Mouse (Mus musculus) kidney, postnatal 0 days (tissue): ENCODE results near the gene Bad. TPM values are rescaled to one million over a fixed set of nuclear protein-coding genes. Genes with fewer than 3 reads are reported as not detected.

ENCODE experiments used
- ATAC-seq: fragments of 200-750 bp; cut with Nextera tagmentation; replicated peaks from 2 replicates; pipeline ENCODE4 v1.8.0; 2017; ENCODE audit warnings: low read depth, moderate number of reproducible peaks, moderate TSS enrichment, moderate library complexity; ENCODE audit not compliant: low FRiP score
- DNase-seq: peaks from one replicate; pipeline ENCODE4 v3.0.0-alpha.2; 2016; ENCODE audit warnings: low spot score
- H3K27ac ChIP-seq: fragments of 300-500 bp; sonication (generic); 2 replicates; pipeline ENCODE4 v1.5.1; 2014; ENCODE audit warnings: mild to moderate bottlenecking
- H3K27me3 ChIP-seq: fragments of 300-500 bp; sonication (generic); 2 replicates; pipeline ENCODE4 v1.6.1; 2014; ENCODE audit warnings: low read length, mixed read lengths; ENCODE audit not compliant: insufficient read depth
- H3K36me3 ChIP-seq: fragments of 300-500 bp; sonication (generic); 2 replicates; pipeline ENCODE4 v1.6.1; 2014; ENCODE audit warnings: low read length, mixed read lengths; ENCODE audit not compliant: insufficient read depth
- H3K4me1 ChIP-seq: fragments of 300-500 bp; sonication (generic); replicated peaks from 2 replicates; pipeline ENCODE4 v1.6.1; 2014; ENCODE audit warnings: antibody characterized with exemption, low read length, mixed read lengths; ENCODE audit not compliant: insufficient read depth
- H3K4me2 ChIP-seq: fragments of 300-500 bp; sonication (generic); 2 replicates; pipeline ENCODE4 v1.6.1; 2014; ENCODE audit warnings: mild to moderate bottlenecking, low read length, moderate library complexity, mixed read lengths
- H3K4me3 ChIP-seq: fragments of 300-500 bp; sonication (generic); replicated peaks from 2 replicates; pipeline ENCODE4 v1.5.1; 2014; ENCODE audit warnings: low read depth, low read length
- H3K9ac ChIP-seq: fragments of 300-500 bp; sonication (generic); 2 replicates; pipeline ENCODE4 v1.6.1; 2014; ENCODE audit warnings: low read depth, low read length
- H3K9me3 ChIP-seq: fragments of 300-500 bp; sonication (generic); replicated peaks from 2 replicates; pipeline ENCODE4 v1.6.1; 2016; ENCODE audit warnings: low read length, inconsistent platforms, mixed read lengths
- CTCF ChIP-seq: IDR thresholded peaks from 2 replicates; pipeline ENCODE4 v1.5.1; 2016; ENCODE audit warnings: antibody characterized with exemption, low read depth, mild to moderate bottlenecking, moderate library complexity
- WGBS: fragments of 180-500 bp; shearing (Covaris S2); extraction: QIAGEN DNeasy Blood & Tissue Kit; methylation state at CpG from one replicate; pipeline ENCODE4 v1.1.7; 2014; 5-methylcytosine and 5-hydroxymethylcytosine counted together
- polyA plus RNA-seq: library from polyadenylated mRNA; unstranded; fragments of >200 nt; fragmentation: Nextera tagmentation; extraction: Ambion mirVana; gene quantifications from 2 replicates; pipeline ENCODE4 v1.2.1, GENCODE M21; 2015

Bad gene
- polyA plus RNA-seq, 1 experiment from 2014 or later: 75.8 TPM

GRCm38 (mm10) chr19:6972247-6972917 is 30.7 kb downstream of the Bad start:
- Histone ChIP-seq H3K27ac (no peak overlapping the region), H3K9me3 (no peaks in the 10 kb centered on the region), H3K4me2 (no peak overlapping the region), H3K4me3 (no peak overlapping the region), H3K27me3 (no peaks in the 10 kb centered on the region), H3K9ac (no peak overlapping the region), H3K4me1 (peaks cover 36% of the 10 kb centered on the region), H3K36me3 (0 out of 2 replicates have a peak, but pooled peaks cover 2% of the 10 kb centered on the region)
- DNase-seq (no peak), ATAC-seq (no peak)
- TF ChIP-seq CTCF: no peak
- 72% methylated on average over 13 of the region's 13 CpGs for WGBS

DNA sequence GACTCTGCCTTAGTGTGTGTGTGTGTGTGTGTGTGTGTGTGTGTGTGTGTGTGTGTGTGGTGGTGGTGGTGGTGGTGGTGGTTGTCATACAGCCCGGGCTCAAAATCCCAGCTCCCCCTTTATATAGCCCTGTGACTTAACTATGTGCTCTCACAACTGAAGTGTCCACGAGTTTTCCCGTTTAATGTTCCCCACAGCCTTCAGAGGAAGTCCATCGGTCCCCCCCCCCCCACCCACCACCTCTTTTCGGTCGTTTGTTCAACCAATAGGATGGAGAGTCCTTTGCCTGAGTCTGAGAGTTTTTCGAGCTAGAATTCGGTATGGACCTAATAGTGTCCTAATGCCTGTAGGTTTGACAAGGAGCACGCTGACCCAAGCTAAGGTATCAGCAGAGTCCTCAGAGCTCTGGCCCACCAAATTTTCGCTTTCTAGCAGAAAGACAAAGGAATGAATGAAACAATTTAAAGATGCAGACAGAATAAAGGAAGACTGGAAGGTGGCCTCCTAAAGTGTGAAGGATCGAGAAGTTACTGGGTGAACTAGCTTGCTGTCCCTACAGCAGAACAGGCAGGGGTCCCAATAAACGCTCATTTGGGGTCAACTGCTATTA is 32.0 kb downstream of the Bad start:
- peak overlapping the region; percentile 92 for H3K4me2 ChIP-seq
- no peak for TF ChIP-seq CTCF
- WGBS: 35% methylated on average over 12 of the region's 12 CpGs
- H3K27me3 ChIP-seq: no peaks in the 10 kb centered on the region
- DNase-seq: no peak
- H3K9ac ChIP-seq: peak overlapping the region; percentile 72; the same call in 1 of the 2 replicates
- H3K4me1 ChIP-seq: peaks cover 32% of the 10 kb centered on the region
- H3K36me3 ChIP-seq: 0 out of 2 replicates have a peak, but pooled peaks cover 14% of the 10 kb centered on the region
- peak overlapping the region; percentile 16; the same call in 1 of the 2 replicates for H3K27ac ChIP-seq
- ATAC-seq: no peak
- peak overlapping the region; percentile 69 for H3K4me3 ChIP-seq
- no peaks in the 10 kb centered on the region for H3K9me3 ChIP-seq

DNA sequence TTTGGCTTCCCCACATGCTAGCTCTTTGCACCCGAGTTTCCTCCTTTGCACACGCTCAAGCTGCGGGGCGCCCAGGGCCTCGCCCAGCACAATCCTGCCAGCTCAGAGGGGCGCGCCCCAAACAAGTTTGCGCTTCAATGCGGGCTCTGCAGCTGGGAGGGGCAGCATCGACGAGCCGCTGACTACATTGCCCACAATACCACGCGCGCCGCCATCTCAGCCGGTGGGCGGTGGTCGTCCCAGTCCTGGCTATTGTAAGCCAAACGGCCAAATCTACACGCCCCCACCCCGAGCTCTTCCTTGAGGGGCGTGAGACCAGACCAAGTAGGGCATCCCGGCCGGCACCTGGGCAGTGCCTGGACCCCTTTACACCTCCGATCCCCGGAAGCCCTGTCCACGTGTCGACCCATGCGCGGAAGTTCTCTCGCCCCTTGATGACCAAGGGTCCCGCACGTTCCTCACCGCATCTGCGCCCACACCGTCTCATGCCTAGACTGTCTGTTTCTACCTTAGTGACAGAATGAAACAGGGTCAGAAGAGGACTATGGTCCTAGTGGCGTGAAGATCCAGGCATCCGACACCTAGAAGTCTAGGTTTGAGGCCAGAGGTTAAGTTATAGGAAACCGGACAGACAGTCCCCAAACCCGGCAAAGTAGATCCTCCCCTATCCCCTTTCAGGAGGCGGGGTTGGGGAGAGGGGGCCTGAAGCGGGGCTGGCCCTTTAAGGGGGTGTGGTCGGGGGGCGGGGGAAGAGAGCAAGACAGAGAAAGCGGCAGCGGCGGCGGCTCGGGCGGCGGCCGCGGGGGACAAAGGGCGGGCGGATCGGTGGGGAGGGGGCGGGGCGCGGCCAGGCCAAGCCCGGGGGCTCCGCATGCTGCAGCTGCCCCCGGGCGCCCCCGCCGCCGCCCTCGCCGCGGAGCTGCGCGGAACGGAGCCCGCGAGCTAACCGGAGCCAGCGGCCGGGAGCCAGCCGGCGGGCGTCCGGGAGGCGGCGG is 32.8 kb downstream of the Bad start, which contains the start of gene Ppp1r14b:
Gene Ppp1r14b, plus strand, starts transcription at position 758 of the 995 bp plus-strand sequence.
- H3K4me1 ChIP-seq: peaks cover 34% of the 10 kb centered on the region
- H3K36me3 ChIP-seq: 0 out of 2 replicates have a peak, but pooled peaks cover 14% of the 10 kb centered on the region
- H3K9me3 ChIP-seq: no peaks in the 10 kb centered on the region
- peak within 1 kb of the TSS; percentile 92 for H3K4me2 ChIP-seq
- H3K9ac ChIP-seq: peak within 1 kb of the TSS; percentile 72
- DNase-seq: peak; percentile 90
- under 1% methylated on average over 69 of the region's 84 CpGs for WGBS
- ATAC-seq: peak; percentile 43
- peak within 1 kb of the TSS; percentile 85 for H3K27ac ChIP-seq
- TF ChIP-seq CTCF: no peak
- no peaks in the 10 kb centered on the region for H3K27me3 ChIP-seq
- H3K4me3 ChIP-seq: peak within 1 kb of the TSS; percentile 69

DNA sequence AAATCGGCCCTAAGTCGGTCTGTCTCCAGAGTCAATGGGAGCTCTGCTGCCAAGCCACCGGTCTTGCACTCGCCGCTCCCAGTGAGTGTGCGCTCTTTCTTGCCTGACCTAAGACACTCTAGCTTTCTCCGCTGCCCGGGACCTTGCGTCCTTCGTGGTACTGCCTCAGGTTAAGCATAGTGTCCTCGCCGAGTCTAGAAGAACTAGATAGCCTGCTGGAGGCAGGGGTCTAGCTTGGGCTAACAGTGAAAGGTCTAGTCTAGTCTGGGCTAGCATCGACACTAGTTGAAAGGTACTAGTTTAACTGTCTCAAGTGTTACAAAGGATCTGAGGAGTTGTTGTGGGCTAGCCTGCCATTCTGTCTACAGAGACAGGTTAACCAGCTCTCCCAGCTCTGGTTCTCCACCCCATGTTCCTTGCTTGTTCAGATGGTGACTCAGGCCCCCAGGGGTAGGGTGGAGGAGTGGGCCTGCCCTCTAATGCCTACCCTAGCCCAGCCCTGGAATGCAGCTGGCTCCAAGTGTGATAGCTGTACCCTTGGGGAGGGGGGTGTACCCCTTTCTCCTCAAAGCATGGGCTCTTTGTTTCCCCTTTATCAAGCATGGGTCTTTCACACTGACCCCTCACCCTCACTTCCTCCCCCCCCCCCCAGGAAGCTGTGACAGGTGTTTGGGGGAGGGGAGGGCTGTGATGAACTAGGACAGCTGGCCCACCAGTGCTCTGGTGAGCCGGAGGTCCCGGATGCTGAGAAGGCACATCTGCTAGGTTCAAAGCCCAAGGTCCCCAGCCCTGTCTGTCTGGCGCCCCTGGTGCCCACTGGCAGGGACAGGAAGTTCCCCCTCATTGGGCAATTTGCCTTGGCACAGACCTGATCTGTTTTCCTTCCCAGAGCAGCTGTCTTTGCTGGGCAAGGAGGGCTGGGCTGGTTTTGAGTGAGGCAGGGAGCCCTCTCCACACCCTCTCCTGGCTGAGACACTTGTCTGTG is 34.2 kb downstream of the Bad start, which contains the start of gene Plcb3:
Gene Plcb3, minus strand, starts transcription at position 934 of the 985 bp plus-strand sequence.
- Histone ChIP-seq H3K4me2 (peak within 1 kb of the TSS; percentile 92), H3K27ac (peak within 1 kb of the TSS; percentile 85), H3K36me3 (0 out of 2 replicates have a peak, but pooled peaks cover 14% of the 10 kb centered on the region), H3K27me3 (no peaks in the 10 kb centered on the region), H3K9ac (peak within 1 kb of the TSS; percentile 72), H3K4me3 (peak within 1 kb of the TSS; percentile 69), H3K9me3 (no peaks in the 10 kb centered on the region), H3K4me1 (peaks cover 28% of the 10 kb centered on the region)
- ATAC-seq (no peak), DNase-seq (peak; percentile 81)
- TF ChIP-seq CTCF: peak; percentile 48; the same call in 1 of the 2 replicates
- under 1% methylated on average over 16 of the region's 16 CpGs for WGBS
